Mouse (Mus musculus) testis, adult 2 months (tissue): ENCODE results near the gene Mgat4a. TPM values are rescaled to one million over a fixed set of nuclear protein-coding genes. Genes with fewer than 3 reads are reported as not detected.
"Not testable (repeated sequence)": the region's sequence is repeated elsewhere in the genome, so short reads cannot be mapped to it uniquely, and the experiment has no call there.

Experiments used
- H3K27ac ChIP-seq: fragments of 200-500 bp; 2 replicates; pipeline ENCODE4 v1.5.1; 2012; ENCODE audit warnings: low read depth, low read length; ENCODE audit not compliant: control insufficient read depth, insufficient read depth
- H3K27me3 ChIP-seq: fragments of 200-500 bp; 2 replicates; pipeline ENCODE4 v1.6.1; 2012; ENCODE audit warnings: mild to moderate bottlenecking, low read length, moderate library complexity; ENCODE audit not compliant: control insufficient read depth, insufficient read depth
- H3K36me3 ChIP-seq: fragments of 200-500 bp; 2 replicates; pipeline ENCODE4 v1.6.1; 2012; ENCODE audit warnings: mild to moderate bottlenecking, low read length; ENCODE audit not compliant: control insufficient read depth, insufficient read depth
- H3K4me1 ChIP-seq: fragments of 200-500 bp; 2 replicates; pipeline ENCODE4 v1.6.1; 2012; ENCODE audit warnings: low read length; ENCODE audit not compliant: control insufficient read depth, insufficient read depth
- H3K4me3 ChIP-seq: fragments of 200-500 bp; 2 replicates; pipeline ENCODE4 v1.5.1; 2012; ENCODE audit warnings: low read depth, mild to moderate bottlenecking, low read length, moderate library complexity, mixed read lengths; ENCODE audit not compliant: control insufficient read depth
- CTCF ChIP-seq: fragments of 200-500 bp; IDR thresholded peaks from 2 replicates; pipeline ENCODE4 v1.5.1; 2012; ENCODE audit warnings: low read depth, mild to moderate bottlenecking, inconsistent platforms, low read length, moderate library complexity; ENCODE audit not compliant: control insufficient read depth, insufficient read depth, insufficient replicate concordance
- POLR2A ChIP-seq: fragments of 200-500 bp; IDR thresholded peaks from 2 replicates; pipeline ENCODE4 v1.6.1; 2012; ENCODE audit warnings: low read depth, mild to moderate bottlenecking, inconsistent platforms, low read length, moderate library complexity; ENCODE audit not compliant: control insufficient read depth
- polyA plus RNA-seq: library from polyadenylated mRNA; depleted of rRNA; stranded (reverse); fragments of >200 nt; gene quantifications from 2 replicates; pipeline ENCODE4 v1.2.3, GENCODE M21; 2012

The Mgat4a gene
- polyA plus RNA-seq, 1 experiment, result 2.9 TPM

- H3K27ac ChIP-seq, result no peak overlapping the region
- no peaks in the 10 kb centered on the region for H3K27me3 ChIP-seq
- H3K4me3 ChIP-seq, result no peak overlapping the region
- no peak for TF ChIP-seq CTCF
- no peak for TF ChIP-seq POLR2A
- H3K36me3 ChIP-seq, result no peaks in the 10 kb centered on the region
- H3K4me1 ChIP-seq, result no peaks in the 10 kb centered on the region
Measured at GRCm38 (mm10) chr1:37531654-37532532, 8.9 kb downstream of the Mgat4a start.

GRCm38 (mm10) chr1:37530061-37530460, 10.8 kb downstream of the Mgat4a start:
- no peak overlapping the region for H3K27ac ChIP-seq
- TF ChIP-seq CTCF (no peak), POLR2A (no peak)
- no peak overlapping the region for H3K4me3 ChIP-seq
- no peaks in the 10 kb centered on the region for H3K27me3 ChIP-seq
- no peaks in the 10 kb centered on the region for H3K4me1 ChIP-seq
- H3K36me3 ChIP-seq, result no peaks in the 10 kb centered on the region

DNA sequence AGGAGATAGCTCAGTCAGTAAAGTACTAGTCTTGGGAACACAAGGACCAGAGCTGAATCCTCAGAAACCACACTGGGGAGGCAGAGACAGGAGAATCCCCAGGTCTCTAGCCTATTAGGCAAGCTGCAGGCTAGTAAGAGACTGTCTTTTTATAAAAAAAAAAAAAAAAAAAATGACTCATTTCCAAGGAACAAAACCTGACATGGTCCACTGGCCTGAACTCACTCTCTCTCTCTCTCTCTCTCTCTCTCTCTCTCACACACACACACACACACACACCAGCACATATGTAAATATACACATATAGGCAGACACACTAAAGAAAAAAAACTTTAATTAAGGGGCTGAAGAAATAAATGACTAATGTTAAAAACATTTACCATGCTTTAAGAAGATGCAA, 14.6 kb downstream of the Mgat4a start:
- Histone ChIP-seq H3K36me3 (no peaks in the 10 kb centered on the region), H3K27ac (no peak overlapping the region), H3K27me3 (no peaks in the 10 kb centered on the region), H3K4me1 (no peaks in the 10 kb centered on the region), H3K4me3 (no peak overlapping the region)
- TF ChIP-seq POLR2A (no peak), CTCF (no peak)

GRCm38 (mm10) chr1:37524669-37525068, 16.1 kb downstream of the Mgat4a start:
- Histone ChIP-seq H3K27me3 (no peaks in the 10 kb centered on the region), H3K27ac (no peak overlapping the region), H3K36me3 (no peaks in the 10 kb centered on the region), H3K4me3 (no peak overlapping the region), H3K4me1 (no peaks in the 10 kb centered on the region)
- no peak for TF ChIP-seq CTCF
- TF ChIP-seq POLR2A, result no peak

DNA sequence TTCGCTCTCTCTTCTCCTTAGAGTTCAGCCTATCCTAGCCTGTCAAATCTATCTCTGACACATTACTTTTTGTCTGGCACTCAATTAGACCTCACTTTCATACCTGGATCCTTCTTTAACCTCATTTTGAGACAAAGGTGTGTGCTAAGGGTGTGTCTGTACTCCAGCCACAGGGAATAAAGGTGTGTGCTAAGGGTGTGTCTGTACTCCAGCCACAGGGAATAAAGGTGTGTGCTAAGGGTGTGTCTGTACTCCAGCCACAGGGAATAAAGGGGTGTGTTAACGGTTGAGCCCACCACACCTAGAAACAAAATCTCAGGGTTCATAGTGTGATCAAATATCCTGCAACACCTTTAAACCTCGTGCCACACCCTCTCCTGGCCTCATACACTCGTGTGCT, 16.7 kb downstream of the Mgat4a start:
- not testable (repeated sequence) for H3K4me3 ChIP-seq, H3K4me1 ChIP-seq, H3K36me3 ChIP-seq, H3K27ac ChIP-seq, H3K27me3 ChIP-seq

GRCm38 (mm10) chr1:37523548-37523947, 17.3 kb downstream of the Mgat4a start:
- H3K27me3 ChIP-seq, H3K36me3 ChIP-seq, H3K4me1 ChIP-seq, H3K27ac ChIP-seq, H3K4me3 ChIP-seq: not testable (repeated sequence)

DNA sequence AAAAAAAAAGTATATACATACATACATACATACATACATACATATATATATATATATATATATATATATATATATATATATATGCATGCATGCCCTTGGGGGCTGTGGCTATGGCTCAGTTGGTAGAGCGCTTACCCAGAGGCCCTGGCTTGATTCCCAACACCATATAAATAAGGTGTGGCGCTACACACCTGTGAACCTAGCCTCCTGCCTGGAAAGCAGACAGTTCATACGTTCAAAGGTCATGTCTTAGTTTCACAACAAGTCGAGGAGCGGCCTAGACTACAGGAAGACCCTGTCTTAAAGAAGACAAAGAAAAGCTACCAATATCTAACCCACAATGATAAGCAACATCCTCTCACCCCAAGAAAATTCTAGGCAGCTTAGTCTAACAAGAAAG, 18.7 kb downstream of the Mgat4a start:
- no peak for TF ChIP-seq CTCF
- TF ChIP-seq POLR2A, result no peak
- Histone ChIP-seq H3K36me3 (no peaks in the 10 kb centered on the region), H3K27me3 (no peaks in the 10 kb centered on the region), H3K4me3 (no peak overlapping the region), H3K4me1 (no peaks in the 10 kb centered on the region), H3K27ac (no peak overlapping the region)

GRCm38 (mm10) chr1:37518791-37519190, 22.0 kb downstream of the Mgat4a start:
- no peaks in the 10 kb centered on the region for H3K27me3 ChIP-seq
- no peaks in the 10 kb centered on the region for H3K4me1 ChIP-seq
- H3K27ac ChIP-seq, result no peak overlapping the region
- TF ChIP-seq POLR2A (no peak), CTCF (no peak)
- H3K4me3 ChIP-seq, result no peak overlapping the region
- no peaks in the 10 kb centered on the region for H3K36me3 ChIP-seq
